9 mouse cellular contexts compared by ENCODE assay signal in the genomic region with DNA sequence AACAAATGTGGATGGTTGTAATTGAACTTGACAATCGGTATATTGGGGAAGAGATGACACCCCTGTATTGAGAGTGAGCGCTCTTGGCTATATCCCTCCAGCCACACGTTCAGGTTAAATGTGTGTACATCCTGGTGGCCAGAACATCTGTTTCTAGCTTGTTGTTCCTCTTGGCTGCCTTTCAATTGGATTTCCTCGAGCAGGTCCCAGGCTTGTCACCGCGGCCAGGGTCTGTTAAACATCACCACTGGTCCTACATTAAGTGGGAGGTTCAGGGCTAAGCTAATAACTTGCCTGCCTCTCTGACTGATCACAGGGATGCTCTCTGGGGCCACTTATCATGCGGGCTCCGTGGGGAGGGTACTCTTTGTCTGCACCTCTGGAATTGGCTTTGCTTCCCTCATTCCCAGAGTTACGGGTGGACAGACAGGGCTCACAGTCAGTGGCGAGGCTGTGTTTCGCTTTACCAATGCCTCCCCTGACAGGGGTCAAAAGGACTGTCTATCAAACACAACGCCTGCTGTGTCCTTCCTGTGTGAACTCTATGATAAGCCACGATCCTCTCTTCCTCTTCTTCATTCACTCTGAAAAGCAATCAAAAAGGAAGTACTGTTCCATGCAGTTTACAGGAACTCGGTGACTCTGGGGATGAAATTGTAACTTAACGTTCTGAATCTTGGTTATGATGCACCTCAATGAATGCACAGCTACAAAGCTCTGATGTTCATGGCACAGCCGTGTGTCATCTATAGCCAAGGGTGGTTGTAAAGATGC. TPM values are rescaled to one million over a fixed set of nuclear protein-coding genes. Genes with fewer than 3 reads are reported as not detected.
DNase-seq lines count a peak whose midpoint lies in the region; ATAC-seq and TF ChIP-seq lines count a peak whose summit lies in the region.
"Had no signal": no experiment of that assay in that cellular context is flagged by ENCODE, and none has a peak within 500 bp of the region (broad histone marks: within the 10 kb centered on the region; RNA-seq: fewer than 3 reads in every experiment).

No protein-coding gene starts in this region.

- no peak overlapping the region for H3K9ac ChIP-seq in heart, embryonic 16.5 days (ENCODE audit: low read length)
- no peak overlapping the region for H3K9ac ChIP-seq in limb, embryonic 14.5 days (ENCODE audit: low read depth, low read length, severe bottlenecking)
- H3K9ac ChIP-seq: lung, embryonic 15.5 days had no signal

- no peak for TF ChIP-seq POLR2A in limb, embryonic 14.5 days (IDR thresholded peaks at IDR 0.05; ENCODE audit: borderline replicate concordance, extremely low read depth, insufficient read depth, insufficient read length)

- peak overlapping the region; percentile 36 for H3K4me2 ChIP-seq in heart, embryonic 16.5 days (ENCODE audit: low read depth, low read length)
- no peak overlapping the region; the same call in 1 of the 2 replicates for H3K4me2 ChIP-seq in limb, embryonic 14.5 days (replicated peaks; ENCODE audit: low read depth, low read length, severe bottlenecking)
- H3K4me2 ChIP-seq: lung, embryonic 15.5 days had no signal

- no peak for DNase-seq in heart, postnatal 10 days
- DNase-seq in A20 (ENCODE audit: low read depth, low spot score): peak; percentile 20
- DNase-seq in embryo, embryonic 10.5 days (ENCODE audit: low spot score): peak; percentile 53
- peak; percentile 51 for DNase-seq in limb, embryonic 14.5 days (ENCODE audit: low spot score)
- no peak for DNase-seq in ovary, postnatal 14 days (ENCODE audit: low spot score)
- DNase-seq in layer of hippocampus, postnatal 25 days (ENCODE audit: extremely low spot score in 1 of 2, low spot score in 1 of 2): no peak

- intact Hi-C loops in heart, postnatal 10 days (cut with DNase I): no loop called here

- H3K27me3 ChIP-seq in heart, embryonic 16.5 days (ENCODE audit: control insufficient read depth, insufficient read depth, low read length): no peaks in the 10 kb centered on the region
- no peaks in the 10 kb centered on the region for H3K27me3 ChIP-seq in limb, embryonic 14.5 days (ENCODE audit: control insufficient read depth, insufficient read depth, low read length)
- H3K27me3 ChIP-seq: lung, embryonic 15.5 days had no signal

- no peaks in the 10 kb centered on the region for H3K36me3 ChIP-seq in heart, embryonic 16.5 days (ENCODE audit: control insufficient read depth, insufficient read depth)
- no peaks in the 10 kb centered on the region for H3K36me3 ChIP-seq in limb, embryonic 14.5 days (ENCODE audit: control insufficient read depth, insufficient read depth, low read length)
- H3K36me3 ChIP-seq: lung, embryonic 15.5 days had no signal

- no peaks in the 10 kb centered on the region for H3K9me3 ChIP-seq in heart, embryonic 16.5 days (replicated peaks; ENCODE audit: control insufficient read depth, low read length)
- no peaks in the 10 kb centered on the region for H3K9me3 ChIP-seq in limb, embryonic 14.5 days (ENCODE audit: control insufficient read depth, low read length)
- H3K9me3 ChIP-seq: lung, embryonic 15.5 days had no signal

- WGBS in heart, embryonic 16.5 days: 26% methylated on average over 16 of the region's 16 CpGs
- 29% methylated on average over 16 of the region's 16 CpGs for WGBS in limb, embryonic 14.5 days

- H3K4me3 ChIP-seq in heart, embryonic 16.5 days (ENCODE audit: low read length): 0 out of 2 replicates have a peak overlapping the region, but pooled peaks have one; percentile 0
- H3K4me3 ChIP-seq in limb, embryonic 14.5 days (replicated peaks; ENCODE audit: low read length): no peak overlapping the region
- H3K4me3 ChIP-seq: lung, embryonic 15.5 days had no signal

- peaks cover 3% of the 10 kb centered on the region; the same call in 1 of the 2 replicates for H3K4me1 ChIP-seq in heart, embryonic 16.5 days (ENCODE audit: control insufficient read depth, insufficient read depth, low read length)
- peaks cover 15% of the 10 kb centered on the region for H3K4me1 ChIP-seq in limb, embryonic 14.5 days (ENCODE audit: control insufficient read depth, insufficient read depth, low read length)

- H3K27ac ChIP-seq in heart, embryonic 16.5 days (ENCODE audit: low read length): no peak overlapping the region
- no peak overlapping the region for H3K27ac ChIP-seq in limb, embryonic 14.5 days (replicated peaks; ENCODE audit: low read depth, low read length)
- H3K27ac ChIP-seq: lung, embryonic 15.5 days had no signal

- ATAC-seq in heart, embryonic 16.5 days (replicated peaks; ENCODE audit: extremely low read depth, insufficient read depth, low FRiP score): 0 out of 2 replicates have a peak, but pooled peaks have one; percentile 41
- peak; percentile 53 for ATAC-seq in limb, embryonic 14.5 days (ENCODE audit: low FRiP score, low read depth)
- no peak for ATAC-seq in inflammation-experienced regulatory T-cells, adult 6 months

RNA-seq across cellular contexts. Expression of a gene that starts 46.6 kb away (rescaled TPM):
- 11.8 and 12.1 TPM in 2 replicates for polyA plus RNA-seq in heart, embryonic 16.5 days (2015; fragmentation: Nextera tagmentation; extraction: Ambion mirVana)
- total RNA-seq in heart, postnatal 10 days (2021): 10 to 100 TPM; 12.1 to 14.8 TPM
- polyA plus RNA-seq in limb, embryonic 14.5 days (2012; rRNA removed): 10.4 and 11.0 TPM in 2 replicates
- polyA plus RNA-seq in limb, embryonic 14.5 days (2014; fragmentation: Nextera tagmentation; extraction: Ambion mirVana): 21.7 and 27.2 TPM in 2 replicates
- 10 to 100 TPM; 12.1 to 24.1 (median 23.5) TPM for polyA plus RNA-seq in inflammation-experienced regulatory T-cells, adult 6 months (2017; shearing (Covaris generic))
- 10 to 100 TPM; 34.3 to 36.5 TPM for total RNA-seq in layer of hippocampus, postnatal 25 days (2021)

Comparison
In these comparisons a context has a peak if more than half of its experiments do, and no peak if none do; other contexts are left out.
1. DNase-seq: peak in A20 (single experiment), embryo, embryonic 10.5 days (single experiment) and limb, embryonic 14.5 days (single experiment); none in heart, postnatal 10 days (0 of 2), ovary, postnatal 14 days (single experiment) and layer of hippocampus, postnatal 25 days (0 of 2).